Comparison of ENCODE assay signal across 11 mouse cellular contexts in the genomic region with DNA sequence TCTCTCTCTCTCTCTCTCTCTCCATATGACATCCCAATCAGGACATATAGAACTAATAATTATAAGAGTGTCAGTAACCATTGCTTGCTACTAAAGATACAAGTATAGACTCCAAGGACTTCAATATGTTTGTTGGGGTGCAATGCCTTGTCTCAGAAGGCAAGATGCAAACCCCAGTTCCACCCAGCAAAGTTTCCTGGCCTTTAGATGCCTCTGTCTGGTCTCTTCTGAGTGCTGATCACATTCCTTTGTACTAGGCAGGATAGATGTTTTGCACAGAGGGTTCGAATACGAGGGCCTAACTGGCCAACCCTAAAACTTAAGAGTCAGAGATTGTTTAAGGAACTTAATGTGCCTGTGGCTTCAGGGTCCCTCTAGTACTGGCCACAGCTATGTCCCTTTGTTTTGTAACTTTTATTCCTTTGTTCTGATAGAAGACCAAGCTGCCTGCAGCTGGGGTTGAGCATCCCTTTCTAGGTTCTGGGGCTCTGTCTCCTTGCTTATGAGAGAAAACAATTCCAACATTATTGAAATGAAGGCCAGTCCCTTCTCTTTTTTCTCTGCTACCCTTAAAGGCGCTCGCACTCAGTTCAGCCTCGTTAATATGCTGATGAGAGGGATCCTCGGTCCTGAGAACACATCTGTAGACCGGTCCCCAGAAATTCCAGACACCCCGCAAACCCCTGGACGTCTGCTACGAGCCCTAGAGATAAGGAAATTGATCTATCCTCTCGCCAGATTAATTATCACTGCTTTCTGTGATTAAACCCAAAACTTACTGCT. TPM values are rescaled to one million over a fixed set of nuclear protein-coding genes. Genes with fewer than 3 reads are reported as not detected.
DNase-seq lines count a peak whose midpoint lies in the region; ATAC-seq and TF ChIP-seq lines count a peak whose summit lies in the region.
"Had no signal": no experiment of that assay in that cellular context is flagged by ENCODE, and none has a peak within 500 bp of the region (broad histone marks: within the 10 kb centered on the region; RNA-seq: fewer than 3 reads in every experiment).

No protein-coding gene starts in this region.

- no peaks in the 10 kb centered on the region; the same call in 1 of the 2 replicates for H3K36me3 ChIP-seq in limb, embryonic 11.5 days (ENCODE audit: control insufficient read depth, insufficient read depth, low read length)
- H3K36me3 ChIP-seq: G1E had no signal

- WGBS in limb, embryonic 11.5 days, result under 1% methylated on average over 11 of the region's 11 CpGs

- H3K9me3 ChIP-seq in limb, embryonic 11.5 days (ENCODE audit: control insufficient read depth, low read length), result no peaks in the 10 kb centered on the region

- peak overlapping the region; percentile 81 for H3K4me2 ChIP-seq in limb, embryonic 11.5 days (ENCODE audit: low read depth, severe bottlenecking)

- no peak for DNase-seq in layer of hippocampus, adult 2 months (ENCODE audit: low spot score in 2 of 2)
- DNase-seq in layer of hippocampus, adult 9-10 months (ENCODE audit: low spot score), result no peak
- peak; percentile 51 for DNase-seq in limb, embryonic 11.5 days (ENCODE audit: low spot score)
- peak; percentile 43 for DNase-seq in retina, postnatal 1 day
- no peak for DNase-seq in yolk sac, embryonic 10.5 days (ENCODE audit: low spot score)
- no peak for DNase-seq in frontal cortex, postnatal 36 days (ENCODE audit: low spot score in 2 of 2)
- DNase-seq: kidney, adult 11 months had no signal

- H3K4me3 ChIP-seq in layer of hippocampus, adult 2 months, result peak overlapping the region; percentile 66
- peak overlapping the region; percentile 100 for H3K4me3 ChIP-seq in embryonic fibroblast, embryonic 13.5 days (ENCODE audit: insufficient read depth, low read length)
- peak overlapping the region; percentile 94 for H3K4me3 ChIP-seq in limb, embryonic 11.5 days (ENCODE audit: low read depth, low read length)
- H3K4me3 ChIP-seq: megakaryocyte, embryonic 14.5 days had no signal

- peak; percentile 22; the same call in 1 of the 2 replicates for TF ChIP-seq POLR2A in embryonic fibroblast, embryonic 13.5 days (IDR thresholded peaks at IDR 0.05; ENCODE audit: low read depth, low read length)

- H3K27ac ChIP-seq in layer of hippocampus, adult 2 months, result peak overlapping the region; percentile 99
- peak overlapping the region; percentile 97 for H3K27ac ChIP-seq in embryonic fibroblast, embryonic 13.5 days (ENCODE audit: insufficient read depth, low read length)
- H3K27ac ChIP-seq in limb, embryonic 11.5 days (replicated peaks; ENCODE audit: low read depth, low read length), result peak overlapping the region; percentile 99

- TF ChIP-seq CTCF in layer of hippocampus, adult 2 months (conservative IDR thresholded peaks at IDR 0.05), result no peak
- no peak for TF ChIP-seq CTCF in embryonic fibroblast, embryonic 13.5 days (IDR thresholded peaks at IDR 0.05; ENCODE audit: borderline replicate concordance, insufficient read depth, low read length)

- H3K4me1 ChIP-seq in embryonic fibroblast, embryonic 13.5 days (ENCODE audit: control insufficient read depth, insufficient read depth, low read length), result no peaks in the 10 kb centered on the region; the same call in 1 of the 2 replicates
- H3K4me1 ChIP-seq in limb, embryonic 11.5 days (ENCODE audit: control insufficient read depth, insufficient read depth, low read length), result peaks cover 11% of the 10 kb centered on the region; the same call in 1 of the 2 replicates

- ATAC-seq in limb, embryonic 11.5 days (ENCODE audit: insufficient number of reproducible peaks, low FRiP score, low TSS enrichment, low read depth), result no peak
- ATAC-seq in granulocyte monocyte progenitor cell, adult 5-6 weeks (replicated peaks; ENCODE audit: poor library complexity, severe bottlenecking), result no peak

- peak overlapping the region; percentile 99 for H3K9ac ChIP-seq in limb, embryonic 11.5 days (ENCODE audit: low read length)

- no peaks in the 10 kb centered on the region; the same call in 1 of the 2 replicates for H3K27me3 ChIP-seq in limb, embryonic 11.5 days (ENCODE audit: control insufficient read depth, insufficient read depth, low read length)

RNA-seq across cellular contexts. Expression of a gene that starts 2.5 kb away (rescaled TPM):
- total RNA-seq in layer of hippocampus, adult 2 months (2021), result 10 to 100 TPM; 70.5 to 77.3 TPM
- polyA plus RNA-seq in embryonic fibroblast, embryonic 13.5 days (2011; ENCODE audit: insufficient read length, low read depth, missing spikeins), result 367 and 681 TPM in 2 replicates
- polyA plus RNA-seq in limb, embryonic 11.5 days (2014; fragmentation: Nextera tagmentation; extraction: Ambion mirVana), result 160 and 163 TPM in 2 replicates
- 0.13 TPM in 1 of 2 replicates, not detected in the other for total RNA-seq in granulocyte monocyte progenitor cell, adult 5-6 weeks (2014; fragmentation: Nextera tagmentation)
- total RNA-seq in granulocyte monocyte progenitor cell, adult 5-6 weeks (2017), result 0.15 and 0.30 TPM in 2 replicates
- polyA plus RNA-seq: G1E had no signal

Comparison
In these comparisons a context has a peak if more than half of its experiments do, and no peak if none do; other contexts are left out.
1. DNase-seq: peak in limb, embryonic 11.5 days (single experiment) and retina, postnatal 1 day (single experiment); none in layer of hippocampus, adult 2 months (0 of 2), layer of hippocampus, adult 9-10 months (single experiment), yolk sac, embryonic 10.5 days (single experiment) and frontal cortex, postnatal 36 days (0 of 2).
2. RNA of a gene that starts 2.5 kb away (total RNA-seq): 70.5 to 77.3 TPM in layer of hippocampus, adult 2 months; 0.13 to 0.30 TPM in granulocyte monocyte progenitor cell, adult 5-6 weeks; every median in the first group is over 10 times any median in the second.
3. Peak in every context shown above with its lines, with median percentiles within 50 percentile points of each other: H3K27ac ChIP-seq and H3K4me3 ChIP-seq.